Mouse (Mus musculus) limb, embryonic 11.5 days (tissue): ENCODE measurements around the gene Park7. TPM values are rescaled to one million over a fixed set of nuclear protein-coding genes. Genes with fewer than 3 reads are reported as not detected.

Source experiments
- ATAC-seq: fragments of 200-750 bp; cut with Nextera tagmentation; 2 replicates; pipeline ENCODE4 v1.8.0; 2017; ENCODE audit warnings: low read depth; ENCODE audit not compliant: insufficient number of reproducible peaks, low FRiP score, low TSS enrichment
- DNase-seq: peaks from one replicate; pipeline ENCODE4 v3.0.0-alpha.2; 2015; ENCODE audit warnings: low spot score
- H3K27ac ChIP-seq: fragments of 300-500 bp; sonication (generic); replicated peaks from 2 replicates; pipeline ENCODE4 v1.5.1; 2014; ENCODE audit warnings: low read depth, mild to moderate bottlenecking, low read length
- H3K27me3 ChIP-seq: fragments of 300-500 bp; sonication (generic); 2 replicates; pipeline ENCODE4 v1.6.1; 2014; ENCODE audit warnings: mild to moderate bottlenecking, low read length, mixed read lengths; ENCODE audit not compliant: control insufficient read depth, insufficient read depth
- H3K36me3 ChIP-seq: fragments of 300-500 bp; sonication (generic); 2 replicates; pipeline ENCODE4 v1.6.1; 2014; ENCODE audit warnings: mild to moderate bottlenecking, low read length, moderate library complexity, mixed read lengths; ENCODE audit not compliant: control insufficient read depth, insufficient read depth
- H3K4me1 ChIP-seq: fragments of 300-500 bp; sonication (generic); 2 replicates; pipeline ENCODE4 v1.6.1; 2014; ENCODE audit warnings: low read length, mixed read lengths; ENCODE audit not compliant: control insufficient read depth, insufficient read depth
- H3K4me2 ChIP-seq: fragments of 300-500 bp; sonication (generic); 2 replicates; pipeline ENCODE4 v1.6.1; 2014; ENCODE audit warnings: low read depth, mild to moderate bottlenecking, moderate library complexity; ENCODE audit not compliant: severe bottlenecking
- H3K4me3 ChIP-seq: fragments of 300-500 bp; sonication (generic); 2 replicates; pipeline ENCODE4 v1.5.1; 2014; ENCODE audit warnings: low read depth, low read length
- H3K9ac ChIP-seq: fragments of 300-500 bp; sonication (generic); 2 replicates; pipeline ENCODE4 v1.6.1; 2014; ENCODE audit warnings: mild to moderate bottlenecking, low read length
- H3K9me3 ChIP-seq: fragments of 300-500 bp; sonication (generic); 2 replicates; pipeline ENCODE4 v1.6.1; 2016; ENCODE audit warnings: low read length; ENCODE audit not compliant: control insufficient read depth
- WGBS: fragments of 180-500 bp; shearing (Covaris S2); extraction: QIAGEN DNeasy Blood & Tissue Kit; methylation state at CpG from one replicate; pipeline ENCODE4 v1.1.7; 2014; 5-methylcytosine and 5-hydroxymethylcytosine counted together
- polyA plus RNA-seq: library from polyadenylated mRNA; unstranded; fragments of >200 nt; fragmentation: Nextera tagmentation; extraction: Ambion mirVana; gene quantifications from 2 replicates; pipeline ENCODE4 v1.2.1, GENCODE M21; 2014

Gene Park7
- polyA plus RNA-seq, 1 experiment from 2014 or later: 501 TPM

DNA sequence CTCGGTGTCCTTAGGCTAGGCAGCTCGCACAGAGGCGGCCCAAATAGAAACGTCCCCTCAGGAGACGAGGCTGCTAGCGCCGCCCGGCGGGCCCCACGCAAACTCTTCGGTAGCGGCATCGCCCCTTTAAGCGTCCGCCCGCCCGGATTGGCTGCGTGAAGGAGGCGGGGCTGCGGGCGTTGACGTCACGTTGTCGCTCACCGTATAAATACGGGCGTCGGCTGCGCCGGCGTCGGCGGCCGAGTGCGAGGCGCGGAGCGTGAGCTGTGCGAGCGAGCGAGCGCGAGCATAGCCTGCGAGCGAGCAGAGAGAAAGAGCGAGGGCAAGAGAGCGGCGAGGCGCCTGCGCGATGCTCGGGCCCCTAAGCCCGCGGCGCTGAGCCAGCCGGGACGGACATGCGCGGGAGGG lies 59.4 kb downstream of the Park7 start:
- H3K27ac ChIP-seq: peak overlapping the region; percentile 98
- no peaks in the 10 kb centered on the region for H3K9me3 ChIP-seq
- peak overlapping the region; percentile 57 for H3K4me2 ChIP-seq
- peak overlapping the region; percentile 83 for H3K4me3 ChIP-seq
- no peaks in the 10 kb centered on the region for H3K36me3 ChIP-seq
- no peaks in the 10 kb centered on the region for H3K27me3 ChIP-seq
- peak; percentile 93 for ATAC-seq
- peak; percentile 99 for DNase-seq
- peaks cover 9% of the 10 kb centered on the region for H3K4me1 ChIP-seq
- WGBS: under 1% methylated on average over 55 of the region's 59 CpGs
- H3K9ac ChIP-seq: peak overlapping the region; percentile 94

DNA sequence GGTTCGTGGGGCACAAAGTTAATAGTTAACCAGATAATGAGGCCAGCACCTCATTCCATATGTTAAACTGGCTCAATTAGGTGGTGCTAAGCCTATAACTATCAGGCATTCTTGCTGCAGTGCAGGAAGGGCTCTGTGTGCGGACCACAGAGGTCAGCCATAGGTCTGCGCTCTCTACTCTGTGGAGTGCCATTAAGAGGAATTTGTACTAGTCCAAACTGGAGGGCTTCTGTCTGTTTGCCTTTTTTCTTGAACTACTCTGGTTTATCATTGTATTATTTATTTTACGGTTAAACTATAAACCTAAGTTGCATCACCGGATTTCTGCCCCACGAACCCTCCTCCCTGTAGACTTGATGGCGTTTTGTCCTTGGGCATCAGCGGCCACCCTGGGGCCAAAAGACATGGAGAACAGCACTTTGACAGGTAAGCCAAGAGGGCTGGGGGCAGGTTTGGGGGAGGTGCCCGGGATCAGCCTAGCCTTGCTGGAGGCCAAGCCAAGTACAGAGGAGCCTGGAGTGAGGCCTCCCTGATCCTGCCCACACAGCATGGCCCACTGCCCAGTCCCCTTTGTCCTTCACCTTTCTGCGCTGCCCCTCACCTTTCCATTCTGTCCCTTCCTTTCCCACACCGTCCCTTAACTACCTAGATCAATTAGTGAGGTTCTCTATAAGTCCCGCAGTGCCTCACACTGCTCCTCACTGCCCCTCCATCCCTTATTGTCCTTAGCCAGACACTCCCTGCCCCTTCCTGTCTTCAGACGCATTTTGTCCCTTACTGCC lies 60.4 kb downstream of the Park7 start, which contains the start of gene Errfi1:
Gene Errfi1 (plus strand): TSS at position 240 of the 782 bp plus-strand sequence.
- 32% methylated on average over 13 of the region's 13 CpGs for WGBS
- Histone ChIP-seq H3K4me1 (peaks cover 9% of the 10 kb centered on the region), H3K9ac (0 out of 2 replicates have a peak within 1 kb of the TSS, but pooled peaks have one; percentile 32), H3K27me3 (no peaks in the 10 kb centered on the region), H3K9me3 (no peaks in the 10 kb centered on the region), H3K4me3 (peak within 1 kb of the TSS; percentile 83; the same call in 1 of the 2 replicates), H3K27ac (no peak within 1 kb of the TSS), H3K4me2 (peak within 1 kb of the TSS; percentile 57), H3K36me3 (no peaks in the 10 kb centered on the region)
- peak; percentile 34 for DNase-seq
- no peak for ATAC-seq

DNA sequence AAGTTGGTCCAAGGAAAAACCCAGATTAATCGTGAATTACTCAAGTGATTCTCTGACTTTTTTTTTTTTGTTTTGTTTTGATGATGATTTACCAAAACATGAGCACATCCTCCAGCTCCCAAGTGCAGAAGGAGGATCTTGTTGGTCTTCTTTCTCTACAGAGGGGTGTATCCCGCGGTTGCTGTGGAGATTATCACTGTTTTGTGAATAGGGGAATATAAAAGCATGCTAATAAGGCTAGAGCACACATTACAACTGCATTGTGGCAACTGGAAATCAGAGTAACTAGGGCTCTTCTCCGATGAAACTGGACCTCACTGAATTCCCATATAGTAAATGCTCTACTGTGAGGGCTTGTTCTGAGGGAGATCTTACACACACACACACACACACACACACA lies 61.8 kb downstream of the Park7 start:
- 83% methylated on average over 4 of the region's 4 CpGs for WGBS
- no peaks in the 10 kb centered on the region for H3K27me3 ChIP-seq
- ATAC-seq (no peak), DNase-seq (no peak)
- peaks cover 9% of the 10 kb centered on the region for H3K4me1 ChIP-seq
- H3K4me2 ChIP-seq: no peak overlapping the region
- no peak overlapping the region for H3K27ac ChIP-seq
- no peak overlapping the region for H3K4me3 ChIP-seq
- H3K9ac ChIP-seq: no peak overlapping the region
- H3K36me3 ChIP-seq: no peaks in the 10 kb centered on the region
- H3K9me3 ChIP-seq: no peaks in the 10 kb centered on the region

DNA sequence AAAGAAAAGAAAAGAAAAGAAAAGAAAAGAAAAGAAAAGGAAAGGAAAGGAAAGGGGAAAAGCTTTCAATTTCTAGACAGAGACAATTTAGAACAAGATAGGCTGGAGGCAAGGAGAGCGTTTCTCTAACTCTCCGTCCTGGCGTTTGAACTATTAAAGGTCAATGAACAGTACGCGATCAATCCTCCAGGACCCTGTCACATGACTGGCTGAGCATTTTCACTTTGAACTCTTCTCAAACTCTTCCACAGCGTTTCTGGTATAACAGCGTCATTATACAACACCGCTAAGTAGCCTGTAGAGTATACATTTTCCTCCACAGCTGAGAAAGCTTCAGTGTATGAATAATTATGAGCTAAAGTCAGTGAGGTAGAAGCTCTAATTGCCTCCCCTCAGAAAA lies 62.2 kb downstream of the Park7 start:
- H3K9me3 ChIP-seq: no peaks in the 10 kb centered on the region
- H3K4me2 ChIP-seq: no peak overlapping the region
- no peak overlapping the region for H3K9ac ChIP-seq
- H3K36me3 ChIP-seq: no peaks in the 10 kb centered on the region
- H3K27ac ChIP-seq: no peak overlapping the region
- ATAC-seq: no peak
- no peak overlapping the region for H3K4me3 ChIP-seq
- peaks cover 9% of the 10 kb centered on the region for H3K4me1 ChIP-seq
- no peak for DNase-seq
- 71% methylated on average over 8 of the region's 8 CpGs for WGBS
- H3K27me3 ChIP-seq: no peaks in the 10 kb centered on the region

DNA sequence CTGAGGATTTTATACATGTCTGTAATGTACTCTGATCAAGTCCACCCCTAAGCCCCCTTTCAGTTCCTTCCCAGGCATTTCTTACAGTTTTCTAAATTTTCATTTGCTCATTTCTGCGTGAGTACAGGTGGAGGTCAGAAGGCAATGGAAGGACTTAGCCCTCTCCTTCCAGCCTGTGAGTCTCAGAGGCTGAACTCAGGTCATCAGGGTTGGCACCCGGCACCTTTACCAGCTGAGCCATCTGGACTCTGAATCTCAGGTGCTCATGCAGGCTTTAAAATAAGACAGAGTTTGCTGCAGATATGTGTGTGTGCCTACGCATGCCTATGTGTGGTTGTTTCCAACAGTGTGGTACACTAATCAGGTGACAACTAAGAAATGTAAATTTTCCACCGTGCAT lies 63.3 kb downstream of the Park7 start:
- no peak overlapping the region for H3K4me2 ChIP-seq

DNA sequence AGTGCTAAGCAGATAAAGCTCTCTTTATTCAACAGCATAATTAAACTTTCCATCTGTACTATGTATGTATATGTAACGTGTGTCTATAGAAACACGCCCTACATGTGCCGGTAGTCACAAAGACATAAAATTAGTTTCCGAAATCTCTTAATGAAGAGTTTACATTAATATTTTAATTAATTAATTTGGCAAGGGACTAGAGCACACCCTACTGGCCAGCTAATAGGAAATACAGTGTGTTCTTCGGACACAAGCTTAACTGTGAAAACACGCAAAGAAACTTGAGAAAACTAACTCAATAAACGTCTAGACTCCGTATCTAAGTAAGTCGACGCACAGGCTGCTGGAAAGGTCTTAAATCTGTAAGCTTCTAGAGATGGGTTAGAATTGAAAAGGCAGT lies 64.3 kb downstream of the Park7 start:
- H3K27me3 ChIP-seq: no peaks in the 10 kb centered on the region
- H3K27ac ChIP-seq: no peak overlapping the region
- DNase-seq (no peak), ATAC-seq (no peak)
- H3K9ac ChIP-seq: no peak overlapping the region
- H3K4me3 ChIP-seq: no peak overlapping the region
- H3K4me2 ChIP-seq: no peak overlapping the region
- peaks cover 7% of the 10 kb centered on the region for H3K4me1 ChIP-seq
- H3K36me3 ChIP-seq: no peaks in the 10 kb centered on the region
- no peaks in the 10 kb centered on the region for H3K9me3 ChIP-seq
- WGBS: 72% methylated on average over 10 of the region's 10 CpGs

More for the DNA sequence above, 63.3 kb downstream of the Park7 start:
- WGBS: 89% methylated on average over 4 of the region's 4 CpGs
- no peak overlapping the region for H3K9ac ChIP-seq
- H3K9me3 ChIP-seq: no peaks in the 10 kb centered on the region
- ATAC-seq (no peak), DNase-seq (no peak)
- no peak overlapping the region for H3K4me3 ChIP-seq
- H3K36me3 ChIP-seq: no peaks in the 10 kb centered on the region
- peaks cover 7% of the 10 kb centered on the region for H3K4me1 ChIP-seq
- no peak overlapping the region for H3K27ac ChIP-seq
- H3K27me3 ChIP-seq: no peaks in the 10 kb centered on the region

Other genes starting within 250 kb of the Park7 start
- gene Errfi1, start 60.5 kb downstream of the Park7 start, polyA plus RNA-seq: 33.2 and 34.7 TPM in 2 replicates
- 0.69 and 0.72 TPM in 2 replicates for gene Tnfrsf9, start 125 bp upstream of the Park7 start, polyA plus RNA-seq
- not detected in 2 replicates for gene Uts2, start 82.7 kb upstream of the Park7 start, polyA plus RNA-seq
- gene Per3, start 130.2 kb upstream of the Park7 start, polyA plus RNA-seq: 6.7 and 7.5 TPM in 2 replicates
- 87.8 and 93.6 TPM in 2 replicates for gene Vamp3, start 143.5 kb upstream of the Park7 start, polyA plus RNA-seq
- gene Gm13090, start 175.1 kb upstream of the Park7 start, polyA plus RNA-seq: 0.21 TPM in 1 of 2 replicates, not detected in the other